Mouse (Mus musculus) olfactory bulb, adult 2 months (tissue): Measurements from ENCODE around the gene Gxylt1.

Experiments
- CTCF ChIP-seq: fragments of 200-500 bp; IDR thresholded peaks from 2 replicates; pipeline ENCODE4 v1.5.1; 2012; ENCODE audit warnings: low read depth, mild to moderate bottlenecking, low read length, moderate library complexity; ENCODE audit not compliant: insufficient read depth
- POLR2A ChIP-seq: fragments of 200-500 bp; IDR thresholded peaks from 2 replicates; pipeline ENCODE4 v1.6.1; 2012; ENCODE audit warnings: mild to moderate bottlenecking, low read depth, low read length, moderate library complexity; ENCODE audit not compliant: insufficient read depth

DNA sequence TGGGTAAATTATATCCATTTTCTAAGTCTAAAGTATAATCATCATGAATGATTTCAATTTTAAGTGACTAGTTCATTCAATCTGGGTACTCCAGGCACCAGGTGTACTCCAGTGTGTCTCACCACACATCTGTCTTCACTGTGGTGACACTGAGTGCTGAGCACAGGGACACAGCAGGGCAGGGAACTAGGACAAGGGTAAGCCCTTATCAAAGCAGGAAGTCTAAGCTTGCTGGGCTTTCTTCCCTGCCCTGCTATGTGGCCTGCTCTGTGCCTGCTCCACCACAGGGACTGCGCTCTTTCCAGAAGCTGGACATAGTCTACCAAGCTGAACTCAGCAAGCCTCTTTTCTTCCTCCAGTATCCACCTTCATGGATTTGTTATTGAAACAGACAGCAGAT is 43.8 kb upstream of the Gxylt1 start:
- TF ChIP-seq POLR2A (no peak), CTCF (no peak)
